Mouse (Mus musculus): ENCODE measurements around the gene Dusp11.

Dusp11 gene

DNA sequence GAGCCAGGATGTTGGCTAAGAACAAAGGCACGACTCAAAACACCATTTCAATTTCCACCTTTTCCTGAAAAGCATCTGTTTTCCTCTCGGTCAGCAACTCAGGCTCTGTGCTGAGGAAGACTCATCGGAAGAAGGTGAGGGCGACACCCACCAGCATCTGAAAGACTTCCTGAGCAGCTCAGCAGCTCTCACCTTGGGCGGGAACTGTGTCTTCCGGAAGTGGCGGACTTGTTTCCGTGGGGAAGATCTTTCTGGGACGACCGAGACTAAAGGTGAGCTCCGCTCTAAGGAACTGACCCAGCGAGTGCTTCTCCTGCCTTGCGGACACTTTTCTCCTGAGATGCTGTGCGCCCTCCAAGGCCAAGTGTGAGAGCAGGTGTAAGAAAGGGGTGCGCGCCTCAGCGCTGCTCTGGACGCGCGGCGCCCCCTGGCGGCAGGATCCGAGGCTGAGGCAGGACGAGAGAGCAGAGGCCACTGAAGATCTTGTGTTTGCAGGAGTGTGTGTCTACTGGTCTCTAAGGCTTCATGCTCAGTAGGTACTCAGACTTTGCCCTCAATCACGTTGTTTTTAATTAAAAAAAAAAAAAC lies 66.3 kb downstream of the Dusp11 start:
- peak in 1 of 2 experiments; percentile 22 for DNase-seq (ENCODE audit: low spot score in 2 of 2)

Measured in urinary bladder, postnatal 36 days (tissue).